Mouse (Mus musculus): Measurements from ENCODE around the gene Hinfp.

GRCm38 (mm10) chr9:44336964-44337363, 31.5 kb upstream of the Hinfp start:
- no peak for TF ChIP-seq GATA1 (IDR thresholded peaks at IDR 0.05; ENCODE audit: low read length)
- TF ChIP-seq TAL1 (IDR thresholded peaks at IDR 0.05; ENCODE audit: low read length): no peak
